ENCODE assay signal across 8 mouse cellular contexts in genomic region chr4:40703710-40704275, GRCm38 (mm10). TPM values are rescaled to one million over a fixed set of nuclear protein-coding genes. Genes with fewer than 3 reads are reported as not detected.
DNase-seq lines count a peak whose midpoint lies in the region; ATAC-seq and TF ChIP-seq lines count a peak whose summit lies in the region.

No protein-coding gene starts in this region.

- ATAC-seq in embryonic facial prominence, embryonic 13.5 days (ENCODE audit: insufficient number of reproducible peaks, insufficient read depth, low FRiP score, low TSS enrichment, low read depth), result no peak
- ATAC-seq in limb, embryonic 11.5 days (ENCODE audit: insufficient number of reproducible peaks, low FRiP score, low TSS enrichment, low read depth), result no peak

- peak overlapping the region; percentile 51 for H3K4me3 ChIP-seq in heart, adult 2 months
- H3K4me3 ChIP-seq in embryonic facial prominence, embryonic 13.5 days, result peak overlapping the region; percentile 50
- peak overlapping the region; percentile 71 for H3K4me3 ChIP-seq in limb, embryonic 11.5 days (ENCODE audit: low read depth, low read length)

- DNase-seq in heart, adult 2 months, result no peak
- no peak for DNase-seq in heart, adult 11 months
- peak; percentile 15 for DNase-seq in CD4-positive helper T cell, adult 2 months (ENCODE audit: low read depth, low spot score)
- no peak for DNase-seq in limb, embryonic 11.5 days (ENCODE audit: low spot score)
- DNase-seq in retina, embryonic 14.5 days (ENCODE audit: low spot score), result peak; percentile 25
- no peak for DNase-seq in urinary bladder, adult 2 months (ENCODE audit: low spot score)
- DNase-seq in spleen, postnatal 10 days (ENCODE audit: low spot score in 2 of 2), result no peak

- H3K36me3 ChIP-seq in heart, adult 2 months (ENCODE audit: control insufficient read depth, insufficient read depth, low read length), result peaks cover 4% of the 10 kb centered on the region; the same call in 1 of the 2 replicates
- no peaks in the 10 kb centered on the region for H3K36me3 ChIP-seq in embryonic facial prominence, embryonic 13.5 days
- H3K36me3 ChIP-seq in limb, embryonic 11.5 days (ENCODE audit: control insufficient read depth, insufficient read depth, low read length), result no peaks in the 10 kb centered on the region

- WGBS in heart, adult 2 months, result 22% methylated on average over 9 of the region's 9 CpGs
- 29% methylated on average over 9 of the region's 9 CpGs for WGBS in embryonic facial prominence, embryonic 13.5 days
- WGBS in limb, embryonic 11.5 days, result 48% methylated on average over 9 of the region's 9 CpGs

- H3K9me3 ChIP-seq in embryonic facial prominence, embryonic 13.5 days, result no peaks in the 10 kb centered on the region
- H3K9me3 ChIP-seq in limb, embryonic 11.5 days (ENCODE audit: control insufficient read depth, low read length), result no peaks in the 10 kb centered on the region

- H3K4me2 ChIP-seq in embryonic facial prominence, embryonic 13.5 days, result peak overlapping the region; percentile 73
- H3K4me2 ChIP-seq in limb, embryonic 11.5 days (ENCODE audit: low read depth, severe bottlenecking), result peak overlapping the region; percentile 36

- H3K27me3 ChIP-seq in heart, adult 2 months (ENCODE audit: control insufficient read depth, insufficient read depth, low read length), result no peaks in the 10 kb centered on the region
- no peaks in the 10 kb centered on the region for H3K27me3 ChIP-seq in embryonic facial prominence, embryonic 13.5 days
- no peaks in the 10 kb centered on the region for H3K27me3 ChIP-seq in limb, embryonic 11.5 days (ENCODE audit: control insufficient read depth, insufficient read depth, low read length)

- peak overlapping the region; percentile 98 for H3K27ac ChIP-seq in heart, adult 2 months
- peak overlapping the region; percentile 98 for H3K27ac ChIP-seq in embryonic facial prominence, embryonic 13.5 days
- H3K27ac ChIP-seq in limb, embryonic 11.5 days (replicated peaks; ENCODE audit: low read depth, low read length), result peak overlapping the region; percentile 90; the same call in 1 of the 2 replicates

- no peak for TF ChIP-seq EP300 in heart, adult 2 months (IDR thresholded peaks at IDR 0.05; ENCODE audit: insufficient read depth, low read depth, low read length)

- H3K4me1 ChIP-seq in heart, adult 2 months (ENCODE audit: control insufficient read depth, insufficient read depth, low read length), result peaks cover 9% of the 10 kb centered on the region
- H3K4me1 ChIP-seq in embryonic facial prominence, embryonic 13.5 days, result peaks cover 20% of the 10 kb centered on the region
- H3K4me1 ChIP-seq in limb, embryonic 11.5 days (ENCODE audit: control insufficient read depth, insufficient read depth, low read length), result 0 out of 2 replicates have a peak, but pooled peaks cover 7% of the 10 kb centered on the region

- H3K9ac ChIP-seq in heart, adult 2 months (ENCODE audit: low read depth, low read length), result 0 out of 2 replicates have a peak overlapping the region, but pooled peaks have one; percentile 32
- H3K9ac ChIP-seq in embryonic facial prominence, embryonic 13.5 days, result peak overlapping the region; percentile 69
- H3K9ac ChIP-seq in limb, embryonic 11.5 days (ENCODE audit: low read length), result peak overlapping the region; percentile 74; the same call in 1 of the 2 replicates

- no peak for TF ChIP-seq CTCF in heart, adult 2 months (IDR thresholded peaks at IDR 0.05)

- no peaks in the 10 kb centered on the region for H3K79me2 ChIP-seq in heart, adult 2 months (replicated peaks; ENCODE audit: control insufficient read depth, insufficient read depth, low read length)

- intact Hi-C loops in heart, adult 2 months (cut with DNase I), result loop anchor here (1.0 kb wide), 1 partner anchor 19 kb away; the partner anchor contains the start of gene Dnaja1

- no peak for TF ChIP-seq POLR2A in heart, adult 2 months (IDR thresholded peaks at IDR 0.05; ENCODE audit: insufficient read depth, low read depth, low read length)

RNA-seq across cellular contexts. Expression of gene Aptx, which starts 0.8 kb away (rescaled TPM):
- 10 to 100 TPM; 14.4 to 16.8 TPM for total RNA-seq in heart, adult 2 months (2021)
- 7.6 and 11.2 TPM in 2 replicates for polyA plus RNA-seq in heart, adult 2 months (2012; rRNA removed)
- 40.4 TPM in 2 replicates for polyA plus RNA-seq in embryonic facial prominence, embryonic 13.5 days (2015; fragmentation: Nextera tagmentation; extraction: Ambion mirVana)
- 34.4 and 35.4 TPM in 2 replicates for polyA plus RNA-seq in limb, embryonic 11.5 days (2014; fragmentation: Nextera tagmentation; extraction: Ambion mirVana)
- polyA plus RNA-seq in urinary bladder, adult 2 months (2012; rRNA removed), result 17.5 and 19.3 TPM in 2 replicates

RNA-seq across cellular contexts. Expression of gene Dnaja1, which starts 18.2 kb away (rescaled TPM):
- 100 to 1,000 TPM in 1 of 2 experiments, 10 to 100 TPM in 1; 60.2 to 114 TPM for total RNA-seq in heart, adult 2 months (2021)
- 5.9 and 11.5 TPM in 2 replicates for polyA plus RNA-seq in heart, adult 2 months (2012; rRNA removed)
- polyA plus RNA-seq in embryonic facial prominence, embryonic 13.5 days (2015; fragmentation: Nextera tagmentation; extraction: Ambion mirVana), result 435 and 438 TPM in 2 replicates
- polyA plus RNA-seq in limb, embryonic 11.5 days (2014; fragmentation: Nextera tagmentation; extraction: Ambion mirVana), result 583 and 614 TPM in 2 replicates
- polyA plus RNA-seq in urinary bladder, adult 2 months (2012; rRNA removed), result 47.7 and 61.5 TPM in 2 replicates

RNA-seq across cellular contexts. Expression of gene Smu1, which starts 53.9 kb away (rescaled TPM):
- total RNA-seq in heart, adult 2 months (2021), result 10 to 100 TPM; 27.0 to 31.7 TPM
- polyA plus RNA-seq in heart, adult 2 months (2012; rRNA removed), result 13.8 and 28.8 TPM in 2 replicates
- polyA plus RNA-seq in embryonic facial prominence, embryonic 13.5 days (2015; fragmentation: Nextera tagmentation; extraction: Ambion mirVana), result 147 TPM in 2 replicates
- polyA plus RNA-seq in limb, embryonic 11.5 days (2014; fragmentation: Nextera tagmentation; extraction: Ambion mirVana), result 183 and 185 TPM in 2 replicates
- polyA plus RNA-seq in urinary bladder, adult 2 months (2012; rRNA removed), result 52.9 and 64.9 TPM in 2 replicates

Comparison
In these comparisons a context has a peak if more than half of its experiments do, and no peak if none do; other contexts are left out.
1. DNase-seq: peak in CD4-positive helper T cell, adult 2 months (single experiment) and retina, embryonic 14.5 days (single experiment); none in heart, adult 2 months (0 of 2), heart, adult 11 months (single experiment), limb, embryonic 11.5 days (single experiment), urinary bladder, adult 2 months (single experiment) and spleen, postnatal 10 days (0 of 2).
2. Peak in every context shown above with its lines, with median percentiles within 50 percentile points of each other: H3K27ac ChIP-seq, H3K4me3 ChIP-seq and H3K9ac ChIP-seq.